Mouse (Mus musculus): ENCODE data around the gene Agbl1.
"Not testable (repeated sequence)": the region's sequence is repeated elsewhere in the genome, so short reads cannot be mapped to it uniquely, and the experiment has no call there.

Agbl1 gene

GRCm38 (mm10) chr7:76560564-76561258 lies 331.0 kb downstream of the Agbl1 start:
- in situ Hi-C loops (cut with MboI; ENCODE audit: low sequenced_read_pairs), result no loop called here

- in situ Hi-C loops (cut with MboI; ENCODE audit: low sequenced_read_pairs), result no loop called here
Measured at GRCm38 (mm10) chr7:76562506-76562905, 332.8 kb downstream of the Agbl1 start.

- in situ Hi-C loops (cut with MboI; ENCODE audit: low sequenced_read_pairs), result no loop called here
Measured at GRCm38 (mm10) chr7:76594566-76595079, 364.9 kb downstream of the Agbl1 start.

- in situ Hi-C loops (cut with MboI; ENCODE audit: low sequenced_read_pairs), result no loop called here
Measured at GRCm38 (mm10) chr7:76597812-76598211, 368.1 kb downstream of the Agbl1 start.

GRCm38 (mm10) chr7:76600050-76600690 lies 370.5 kb downstream of the Agbl1 start:
- in situ Hi-C loops (cut with MboI; ENCODE audit: low sequenced_read_pairs), result no loop called here

GRCm38 (mm10) chr7:76629528-76629927 lies 399.8 kb downstream of the Agbl1 start:
- in situ Hi-C loops (cut with MboI; ENCODE audit: low sequenced_read_pairs), result no loop called here

- in situ Hi-C loops (cut with MboI; ENCODE audit: low sequenced_read_pairs), result no loop called here
Measured at GRCm38 (mm10) chr7:76650984-76651383, 421.3 kb downstream of the Agbl1 start.

- in situ Hi-C loops (cut with MboI; ENCODE audit: low sequenced_read_pairs), result no loop called here
Measured at GRCm38 (mm10) chr7:76661072-76661471, 431.4 kb downstream of the Agbl1 start.

- in situ Hi-C loops (cut with MboI; ENCODE audit: low sequenced_read_pairs), result no loop called here
Measured at GRCm38 (mm10) chr7:76674856-76675255, 445.2 kb downstream of the Agbl1 start.

- in situ Hi-C loops (cut with MboI; ENCODE audit: low sequenced_read_pairs), result no loop called here
Measured at GRCm38 (mm10) chr7:76701224-76701623, 471.5 kb downstream of the Agbl1 start.

- in situ Hi-C loops (cut with MboI; ENCODE audit: low sequenced_read_pairs), result not testable (repeated sequence)
Measured at GRCm38 (mm10) chr7:76732220-76732619, 502.5 kb downstream of the Agbl1 start.

- in situ Hi-C loops (cut with MboI; ENCODE audit: low sequenced_read_pairs), result no loop called here
Measured at GRCm38 (mm10) chr7:76777237-76777855, 547.7 kb downstream of the Agbl1 start.

- in situ Hi-C loops (cut with MboI; ENCODE audit: low sequenced_read_pairs), result no loop called here
Measured at GRCm38 (mm10) chr7:76780446-76780845, 550.8 kb downstream of the Agbl1 start.

GRCm38 (mm10) chr7:76788561-76789306 lies 559.0 kb downstream of the Agbl1 start:
- in situ Hi-C loops (cut with MboI; ENCODE audit: low sequenced_read_pairs), result no loop called here

- in situ Hi-C loops (cut with MboI; ENCODE audit: low sequenced_read_pairs), result no loop called here
Measured at GRCm38 (mm10) chr7:76790041-76790440, 560.4 kb downstream of the Agbl1 start.

- in situ Hi-C loops (cut with MboI; ENCODE audit: low sequenced_read_pairs), result no loop called here
Measured at GRCm38 (mm10) chr7:76791247-76791646, 561.6 kb downstream of the Agbl1 start.

GRCm38 (mm10) chr7:76810003-76810402 lies 580.3 kb downstream of the Agbl1 start:
- in situ Hi-C loops (cut with MboI; ENCODE audit: low sequenced_read_pairs), result no loop called here

GRCm38 (mm10) chr7:76820571-76820970 lies 590.9 kb downstream of the Agbl1 start:
- in situ Hi-C loops (cut with MboI; ENCODE audit: low sequenced_read_pairs), result no loop called here

- in situ Hi-C loops (cut with MboI; ENCODE audit: low sequenced_read_pairs), result no loop called here
Measured at GRCm38 (mm10) chr7:76842146-76842545, 612.5 kb downstream of the Agbl1 start.

- in situ Hi-C loops (cut with MboI; ENCODE audit: low sequenced_read_pairs), result no loop called here
Measured at GRCm38 (mm10) chr7:76889416-76890209, 659.9 kb downstream of the Agbl1 start.
